Mouse (Mus musculus) brain, embryonic 14.5 days (tissue): ENCODE data around the gene Nectin1.

ENCODE experiments used
- CTCF ChIP-seq: fragments of 200-500 bp; IDR thresholded peaks from 2 replicates; pipeline ENCODE4 v1.5.1; 2012; ENCODE audit warnings: inconsistent platforms, mild to moderate bottlenecking, moderate library complexity, borderline replicate concordance; ENCODE audit not compliant: insufficient read depth, insufficient read length; ENCODE audit errors: extremely low read depth
- POLR2A ChIP-seq: fragments of 200-500 bp; IDR thresholded peaks from 2 replicates; pipeline ENCODE4 v1.6.1; 2012; ENCODE audit warnings: mild to moderate bottlenecking, inconsistent platforms, borderline replicate concordance; ENCODE audit not compliant: poor library complexity, insufficient read depth, insufficient read length, severe bottlenecking; ENCODE audit errors: extremely low read depth

DNA sequence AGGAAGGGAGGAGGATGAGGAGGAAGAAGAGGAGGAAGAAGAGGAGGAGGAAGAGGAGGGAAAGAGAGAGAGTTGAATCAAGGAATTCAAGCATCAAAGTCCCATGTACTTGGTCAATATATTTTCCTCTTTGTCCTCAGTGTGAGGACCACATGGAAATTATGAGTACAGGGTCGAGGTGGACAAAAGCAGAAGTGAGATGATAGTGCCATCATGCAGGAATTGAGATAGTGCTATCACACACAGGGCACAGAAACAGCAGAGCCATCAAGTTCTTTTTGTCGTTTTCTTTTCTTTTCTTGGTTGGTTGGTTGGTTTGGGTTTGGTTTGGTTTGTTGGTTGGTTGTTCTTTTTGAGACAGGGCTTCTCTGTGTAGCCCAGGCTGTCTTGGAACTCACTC is 2.5 kb upstream of the Nectin1 start:
- TF ChIP-seq CTCF (no peak), POLR2A (no peak)
